Mouse (Mus musculus): Measurements from ENCODE around the gene Krt36. TPM values are rescaled to one million over a fixed set of nuclear protein-coding genes. Genes with fewer than 3 reads are reported as not detected.

Gene Krt36
- not detected in 4 replicates for total RNA-seq (2023)

GRCm38 (mm10) chr11:100105576-100106122 lies at the start of gene Krt36:
Krt36 (minus strand) TSS chr11:100105626.

GRCm38 (mm10) chr11:100148615-100149330 lies 43.3 kb upstream of the Krt36 start, which contains the start of gene Krt19:
Krt19 (minus strand) TSS chr11:100148665.

GRCm38 (mm10) chr11:100135731-100136130 lies 30.3 kb upstream of the Krt36 start, which contains the start of gene Krt15:
Krt15 (minus strand) TSS chr11:100135928.

GRCm38 (mm10) chr11:100121466-100121865 lies 16.0 kb upstream of the Krt36 start, which contains the start of gene Krt13:
Krt13 (minus strand) TSS chr11:100121566.

GRCm38 (mm10) chr11:100096141-100096540 lies 9.3 kb downstream of the Krt36 start, which contains the start of gene Krt35:
Krt35 (minus strand) TSS chr11:100096241.

GRCm38 (mm10) chr11:100087861-100088260 lies 17.6 kb downstream of the Krt36 start, which contains the start of gene Krt32:
Krt32 (minus strand) TSS chr11:100088226.

Other genes starting within 250 kb of the Krt36 start
- not detected in 4 replicates for gene Gm11568, start 247.7 kb downstream of the Krt36 start, total RNA-seq (2023)
- gene Gm11559, start 241.2 kb downstream of the Krt36 start, total RNA-seq (2023): not detected in 4 replicates
- not detected in 4 replicates for gene Krtap9-1, start 232.2 kb downstream of the Krt36 start, total RNA-seq (2023)
- gene Gm11567, start 226.4 kb downstream of the Krt36 start, total RNA-seq (2023): not detected in 4 replicates
- not detected in 4 replicates for gene Krtap31-1, start 197.7 kb downstream of the Krt36 start, total RNA-seq (2023)
- not detected in 4 replicates for gene Gm11565, start 190.9 kb downstream of the Krt36 start, total RNA-seq (2023)
- not detected in 4 replicates for gene Krtap31-2, start 169.3 kb downstream of the Krt36 start, total RNA-seq (2023)
- not detected in 4 replicates for gene Krtap9-5, start 157.2 kb downstream of the Krt36 start, total RNA-seq (2023)
- gene Krtap29-1, start 126.6 kb downstream of the Krt36 start, total RNA-seq (2023): not detected in 4 replicates
- not detected in 4 replicates for gene Krtap16-1, start 119.0 kb downstream of the Krt36 start, total RNA-seq (2023)
- not detected in 4 replicates for gene Krtap17-1, start 111.6 kb downstream of the Krt36 start, total RNA-seq (2023)
- gene Krt33a, start 89.4 kb downstream of the Krt36 start, total RNA-seq (2023): not detected in 4 replicates
- gene Krt33b, start 75.8 kb downstream of the Krt36 start, total RNA-seq (2023): not detected in 4 replicates
- not detected in 4 replicates for gene Krt34, start 64.1 kb downstream of the Krt36 start, total RNA-seq (2023)
- not detected in 4 replicates for gene Krt31, start 55.1 kb downstream of the Krt36 start, total RNA-seq (2023)
- not detected in 4 replicates for gene Krt32, start 17.4 kb downstream of the Krt36 start, total RNA-seq (2023)
- gene Krt35, start 9.4 kb downstream of the Krt36 start, total RNA-seq (2023): not detected in 4 replicates
- not detected in 4 replicates for gene Krt13, start 15.9 kb upstream of the Krt36 start, total RNA-seq (2023)
- not detected in 4 replicates for gene Krt15, start 30.3 kb upstream of the Krt36 start, total RNA-seq (2023)
- 0.47 TPM in 1 of 4 replicates, not detected in the others for gene Krt19, start 43.0 kb upstream of the Krt36 start, total RNA-seq (2023)
- gene Krt9, start 87.6 kb upstream of the Krt36 start, total RNA-seq (2023): not detected in 4 replicates
- gene Krt14, start 101.9 kb upstream of the Krt36 start, total RNA-seq (2023): not detected in 4 replicates
- not detected in 4 replicates for gene Krt16, start 143.3 kb upstream of the Krt36 start, total RNA-seq (2023)
- not detected in 4 replicates for gene Krt17, start 155.4 kb upstream of the Krt36 start, total RNA-seq (2023)
- gene Krt42, start 164.2 kb upstream of the Krt36 start, total RNA-seq (2023): not detected in 4 replicates
- 2,416 to 2,657 TPM (median 2,512 TPM) in 4 replicates for gene Eif1, start 214.3 kb upstream of the Krt36 start, total RNA-seq (2023)
- not detected in 4 replicates for gene Gast, start 228.8 kb upstream of the Krt36 start, total RNA-seq (2023)